Mouse (Mus musculus) lung, postnatal 0 days (tissue): ENCODE measurements around the gene Mapre3.
"Not testable (repeated sequence)": the region's sequence is repeated elsewhere in the genome, so short reads cannot be mapped to it uniquely, and the experiment has no call there.

Experiments
- CTCF ChIP-seq: IDR thresholded peaks from 2 replicates; pipeline ENCODE4 v1.5.1; 2016; ENCODE audit warnings: antibody characterized with exemption, mild to moderate bottlenecking
- EP300 ChIP-seq: IDR thresholded peaks from 2 replicates; pipeline ENCODE4 v1.6.1; 2016; ENCODE audit warnings: antibody characterized with exemption, mild to moderate bottlenecking, control low read depth

- not testable (repeated sequence) for TF ChIP-seq EP300, CTCF
Measured at GRCm38 (mm10) chr5:30881839-30882238, 67.4 kb downstream of the Mapre3 start.
